ENCODE assay signal across 9 mouse cellular contexts in genomic region chr10:43706001-43706988, GRCm38 (mm10).
DNase-seq lines count a peak whose midpoint lies in the region; ATAC-seq and TF ChIP-seq lines count a peak whose summit lies in the region.
"Had no signal": no experiment of that assay in that cellular context is flagged by ENCODE, and none has a peak within 500 bp of the region (broad histone marks: within the 10 kb centered on the region; RNA-seq: fewer than 3 reads in every experiment).

No protein-coding gene starts in this region.

- H3K4me2 ChIP-seq in embryonic facial prominence, embryonic 13.5 days: no peak overlapping the region
- H3K4me2 ChIP-seq in liver, embryonic 16.5 days (ENCODE audit: low read depth, low read length): peak overlapping the region; percentile 47
- no peak overlapping the region for H3K4me2 ChIP-seq in midbrain, embryonic 14.5 days (ENCODE audit: low read length)
- H3K4me2 ChIP-seq: hindbrain, embryonic 15.5 days had no signal

- TF ChIP-seq POLR2A in testis, adult 2 months (IDR thresholded peaks at IDR 0.05; ENCODE audit: control insufficient read depth, low read depth, low read length): no peak

- DNase-seq in embryonic facial prominence, embryonic 10.5 days (ENCODE audit: low spot score): no peak
- no peak for DNase-seq in testis, postnatal 10 days (ENCODE audit: low spot score)
- peak; percentile 59 for DNase-seq in thymus, postnatal 4 days
- DNase-seq in midbrain, embryonic 14.5 days: no peak
- no peak for DNase-seq in cerebellum, adult 9-10 months

- no peak overlapping the region for H3K27ac ChIP-seq in embryonic facial prominence, embryonic 13.5 days
- no peak overlapping the region for H3K27ac ChIP-seq in embryonic facial prominence, embryonic 10.5 days (replicated peaks)
- H3K27ac ChIP-seq in testis, adult 2 months (ENCODE audit: control insufficient read depth, insufficient read depth, low read depth, low read length): no peak overlapping the region
- H3K27ac ChIP-seq in liver, embryonic 16.5 days (ENCODE audit: low read length): no peak overlapping the region
- no peak overlapping the region for H3K27ac ChIP-seq in midbrain, embryonic 14.5 days (replicated peaks; ENCODE audit: low read depth, low read length)
- H3K27ac ChIP-seq: hindbrain, embryonic 15.5 days had no signal

- 0 out of 2 replicates have a peak, but pooled peaks cover 6% of the 10 kb centered on the region for H3K4me1 ChIP-seq in embryonic facial prominence, embryonic 13.5 days
- H3K4me1 ChIP-seq in embryonic facial prominence, embryonic 10.5 days: peaks cover 15% of the 10 kb centered on the region
- peaks cover 2% of the 10 kb centered on the region; the same call in 1 of the 2 replicates for H3K4me1 ChIP-seq in testis, adult 2 months (ENCODE audit: control insufficient read depth, insufficient read depth, low read length)
- peaks cover 33% of the 10 kb centered on the region for H3K4me1 ChIP-seq in liver, embryonic 16.5 days (ENCODE audit: control insufficient read depth, low read depth, low read length)
- H3K4me1 ChIP-seq in midbrain, embryonic 14.5 days (ENCODE audit: control insufficient read depth, insufficient read depth, low read length): no peaks in the 10 kb centered on the region
- H3K4me1 ChIP-seq: hindbrain, embryonic 15.5 days had no signal

- no peaks in the 10 kb centered on the region for H3K36me3 ChIP-seq in embryonic facial prominence, embryonic 13.5 days
- no peaks in the 10 kb centered on the region for H3K36me3 ChIP-seq in embryonic facial prominence, embryonic 10.5 days (replicated peaks)
- H3K36me3 ChIP-seq in testis, adult 2 months (ENCODE audit: control insufficient read depth, insufficient read depth, low read length): no peaks in the 10 kb centered on the region
- no peaks in the 10 kb centered on the region for H3K36me3 ChIP-seq in liver, embryonic 16.5 days (ENCODE audit: control insufficient read depth, insufficient read depth)
- no peaks in the 10 kb centered on the region for H3K36me3 ChIP-seq in midbrain, embryonic 14.5 days (ENCODE audit: control insufficient read depth, insufficient read depth, low read length)
- H3K36me3 ChIP-seq: hindbrain, embryonic 15.5 days had no signal

- H3K9ac ChIP-seq in embryonic facial prominence, embryonic 13.5 days: no peak overlapping the region
- peak overlapping the region; percentile 38 for H3K9ac ChIP-seq in liver, embryonic 16.5 days (ENCODE audit: low read depth, low read length)
- no peak overlapping the region for H3K9ac ChIP-seq in midbrain, embryonic 14.5 days (replicated peaks; ENCODE audit: low read length)
- H3K9ac ChIP-seq: hindbrain, embryonic 15.5 days had no signal

- peaks cover 13% of the 10 kb centered on the region for H3K27me3 ChIP-seq in embryonic facial prominence, embryonic 13.5 days
- peaks cover 10% of the 10 kb centered on the region; the same call in 1 of the 2 replicates for H3K27me3 ChIP-seq in embryonic facial prominence, embryonic 10.5 days (replicated peaks; ENCODE audit: low read depth, poor library complexity, severe bottlenecking)
- H3K27me3 ChIP-seq in testis, adult 2 months (ENCODE audit: control insufficient read depth, insufficient read depth, low read length): no peaks in the 10 kb centered on the region
- no peaks in the 10 kb centered on the region for H3K27me3 ChIP-seq in liver, embryonic 16.5 days (ENCODE audit: control insufficient read depth, insufficient read depth, low read depth, low read length)
- H3K27me3 ChIP-seq in midbrain, embryonic 14.5 days (ENCODE audit: control insufficient read depth, insufficient read depth, low read length): no peaks in the 10 kb centered on the region
- H3K27me3 ChIP-seq: hindbrain, embryonic 15.5 days had no signal

- 66% methylated on average over 17 of the region's 17 CpGs for WGBS in embryonic facial prominence, embryonic 13.5 days
- 60% methylated on average over 17 of the region's 17 CpGs for WGBS in embryonic facial prominence, embryonic 10.5 days
- WGBS in liver, embryonic 16.5 days (ENCODE audit: insufficient replicate concordance): 46% methylated on average over 17 of the region's 17 CpGs
- 66% methylated on average over 17 of the region's 17 CpGs for WGBS in midbrain, embryonic 14.5 days

- no peaks in the 10 kb centered on the region for H3K9me3 ChIP-seq in embryonic facial prominence, embryonic 13.5 days
- no peaks in the 10 kb centered on the region for H3K9me3 ChIP-seq in embryonic facial prominence, embryonic 10.5 days
- H3K9me3 ChIP-seq in liver, embryonic 16.5 days (replicated peaks; ENCODE audit: control insufficient read depth, low read length): no peaks in the 10 kb centered on the region
- H3K9me3 ChIP-seq in midbrain, embryonic 14.5 days (ENCODE audit: control insufficient read depth, low read length): no peaks in the 10 kb centered on the region
- H3K9me3 ChIP-seq: hindbrain, embryonic 15.5 days had no signal

- H3K4me3 ChIP-seq in embryonic facial prominence, embryonic 13.5 days: no peak overlapping the region
- no peak overlapping the region for H3K4me3 ChIP-seq in embryonic facial prominence, embryonic 10.5 days
- 0 out of 2 replicates have a peak overlapping the region, but pooled peaks have one; percentile 22 for H3K4me3 ChIP-seq in testis, adult 2 months (ENCODE audit: control insufficient read depth, low read depth, low read length)
- peak overlapping the region; percentile 36 for H3K4me3 ChIP-seq in liver, embryonic 16.5 days (ENCODE audit: low read depth, low read length)
- no peak overlapping the region for H3K4me3 ChIP-seq in midbrain, embryonic 14.5 days (replicated peaks; ENCODE audit: low read depth, low read length)
- H3K4me3 ChIP-seq: hindbrain, embryonic 15.5 days had no signal

- TF ChIP-seq CTCF in testis, adult 2 months (IDR thresholded peaks at IDR 0.05; ENCODE audit: control insufficient read depth, insufficient read depth, insufficient replicate concordance, low read depth, low read length): no peak

- 0 out of 2 replicates have a peak, but pooled peaks have one; percentile 27 for ATAC-seq in embryonic facial prominence, embryonic 13.5 days (ENCODE audit: insufficient number of reproducible peaks, insufficient read depth, low FRiP score, low TSS enrichment, low read depth)
- no peak for ATAC-seq in liver, embryonic 16.5 days (ENCODE audit: low read depth)
- ATAC-seq in midbrain, embryonic 14.5 days (ENCODE audit: low FRiP score, low TSS enrichment): no peak

Comparison
In these comparisons a context has a peak if more than half of its experiments do, and no peak if none do; other contexts are left out.
1. H3K4me3 ChIP-seq: peak in testis, adult 2 months (single experiment) and liver, embryonic 16.5 days (single experiment); none in embryonic facial prominence, embryonic 13.5 days (single experiment), embryonic facial prominence, embryonic 10.5 days (single experiment) and midbrain, embryonic 14.5 days (single experiment).